Mouse (Mus musculus) T-helper 2 cell (primary cell): ENCODE measurements around the gene Pram1.
"Not testable (repeated sequence)": the region's sequence is repeated elsewhere in the genome, so short reads cannot be mapped to it uniquely, and the experiment has no call there.

Experiments used
- in situ Hi-C: fragments of 300-600 bp; cut with MboI, MseI; formaldehyde crosslinking; loops from one replicate; pipeline ENCODE4 v1.15.1; 2025; ENCODE audit warnings: high pct_unique_total_duplicates

The Pram1 gene

GRCm38 (mm10) chr17:33637516-33638276 lies at the start of gene Pram1:
Gene Pram1, plus strand, starts transcription at chr17:33638056.
- in situ Hi-C loops = no loop called here

GRCm38 (mm10) chr17:33597271-33597670 lies 40.6 kb upstream of the Pram1 start:
- in situ Hi-C loops = no loop called here

DNA sequence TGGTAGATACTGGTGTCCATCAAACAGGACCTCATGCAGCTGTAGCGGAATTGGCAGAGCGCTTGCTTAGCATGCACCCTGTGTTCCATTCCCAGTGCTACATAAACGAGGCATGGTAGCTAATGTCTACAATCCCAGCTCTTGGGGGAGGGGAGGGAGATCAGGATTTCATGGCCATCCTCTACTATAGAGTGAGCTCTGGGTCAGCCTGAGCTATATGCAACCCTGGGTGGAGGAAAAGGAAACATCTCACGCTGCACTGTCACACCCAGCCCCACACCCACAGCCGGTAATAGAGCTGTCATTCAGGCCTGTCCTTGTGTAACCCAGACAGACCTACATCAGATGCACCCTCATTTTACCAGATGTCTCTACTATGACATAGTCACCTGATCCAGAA lies 39.4 kb upstream of the Pram1 start:
- in situ Hi-C loops = no loop called here

- in situ Hi-C loops = no loop called here
Measured at GRCm38 (mm10) chr17:33599836-33600475, 37.9 kb upstream of the Pram1 start.

DNA sequence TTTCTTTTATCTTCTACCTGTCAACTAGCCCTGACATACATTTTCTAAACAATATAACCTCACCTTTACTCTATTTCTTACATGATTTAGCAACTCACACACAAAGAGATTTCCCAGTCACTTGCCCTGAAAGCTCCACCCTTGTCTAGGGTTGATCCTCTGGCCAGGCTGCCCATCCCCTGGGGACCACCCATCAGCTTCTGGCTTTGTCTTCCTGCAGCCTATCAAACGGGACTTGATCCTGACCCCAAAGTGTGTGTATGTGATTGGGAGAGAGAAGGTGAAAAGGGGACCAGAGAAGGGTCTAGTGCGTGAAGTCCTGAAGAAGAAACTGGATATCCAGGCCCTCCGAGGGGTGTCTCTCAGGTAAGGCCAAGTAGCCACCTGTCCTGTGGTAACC lies 37.0 kb upstream of the Pram1 start:
- in situ Hi-C loops = no loop called here

DNA sequence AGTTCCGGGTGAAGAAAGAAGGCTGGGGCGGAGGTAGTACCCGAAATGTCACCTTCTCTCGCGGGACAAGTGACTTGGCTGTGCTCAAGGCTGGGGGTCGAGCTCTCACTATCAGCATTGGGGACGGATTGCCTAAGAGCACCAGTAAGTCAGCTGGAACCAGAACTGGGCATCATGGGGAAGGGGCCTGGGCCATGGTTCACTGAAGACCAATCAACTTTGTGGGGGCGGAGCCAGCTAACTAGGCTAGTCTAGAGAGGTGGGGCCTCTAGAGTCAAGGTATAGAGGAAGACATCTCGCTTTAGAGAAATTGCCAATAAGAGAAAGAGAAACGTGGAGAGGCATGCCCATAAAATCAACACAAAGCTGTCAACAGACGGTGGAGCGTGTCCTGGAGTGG lies 35.9 kb upstream of the Pram1 start:
- in situ Hi-C loops = no loop called here

DNA sequence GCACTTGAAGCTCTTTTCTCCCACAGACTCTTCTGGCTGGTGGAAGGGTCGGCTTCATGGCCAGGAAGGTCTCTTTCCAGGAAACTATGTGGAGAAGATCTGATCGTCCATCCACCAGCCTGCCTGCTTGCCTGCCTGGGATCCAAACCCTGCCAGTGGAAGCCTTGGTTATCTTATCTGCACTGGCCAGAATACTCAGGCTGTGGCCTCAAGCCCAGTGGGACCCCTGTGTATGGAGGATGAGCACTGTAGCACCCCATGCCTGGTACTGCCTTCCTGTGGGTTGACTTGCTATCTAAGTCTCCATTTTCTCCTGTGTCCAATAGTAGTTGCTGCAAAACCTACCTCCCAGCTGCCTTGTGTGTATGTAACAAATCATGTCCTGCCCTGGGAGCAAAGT lies 30.6 kb upstream of the Pram1 start:
- in situ Hi-C loops = no loop called here

GRCm38 (mm10) chr17:33610548-33610947 lies 27.3 kb upstream of the Pram1 start:
- in situ Hi-C loops = no loop called here

GRCm38 (mm10) chr17:33613726-33614125 lies 24.1 kb upstream of the Pram1 start:
- in situ Hi-C loops = not testable (repeated sequence)

GRCm38 (mm10) chr17:33627281-33627680 lies 10.6 kb upstream of the Pram1 start:
- in situ Hi-C loops = no loop called here

- in situ Hi-C loops = no loop called here
Measured at GRCm38 (mm10) chr17:33628621-33629486, 9.0 kb upstream of the Pram1 start, which contains the start of gene Zfp414. Gene Zfp414, plus strand, starts transcription at chr17:33629090.

- in situ Hi-C loops = no loop called here
Measured at GRCm38 (mm10) chr17:33629487-33630125, 8.2 kb upstream of the Pram1 start.

DNA sequence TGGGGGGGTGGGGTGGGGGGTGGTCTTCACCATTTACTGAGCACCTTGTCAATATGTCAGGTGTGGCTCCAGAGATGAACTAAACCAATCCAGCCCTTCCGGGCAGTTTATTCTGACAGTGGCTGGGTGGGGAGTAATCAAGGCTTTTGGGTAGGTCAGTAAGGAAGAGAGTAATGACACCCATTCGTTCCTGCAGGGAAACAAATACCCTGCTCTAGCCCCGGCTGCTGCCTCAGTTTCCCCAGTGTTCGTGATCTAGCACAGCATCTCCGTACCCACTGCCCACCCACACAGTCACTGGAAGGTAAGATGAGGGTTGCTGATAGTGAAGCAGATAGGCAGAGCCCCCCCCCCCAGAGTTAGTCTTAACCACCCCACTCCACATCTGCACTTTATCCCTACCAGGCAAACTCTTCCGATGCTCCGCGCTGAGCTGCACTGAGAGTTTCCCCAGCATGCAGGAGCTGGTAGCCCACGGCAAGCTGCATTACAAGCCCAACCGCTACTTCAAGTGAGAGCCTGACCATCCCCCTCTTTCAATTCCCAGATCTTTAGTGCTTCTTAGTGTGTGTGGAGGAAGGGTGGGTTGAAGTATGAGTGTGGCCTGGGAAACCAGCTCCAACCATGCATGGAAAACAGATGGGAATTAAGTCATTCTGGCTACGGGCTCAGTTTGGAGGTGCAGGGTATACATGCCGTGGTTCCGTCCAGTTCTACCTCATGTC lies 7.5 kb upstream of the Pram1 start:
- in situ Hi-C loops = no loop called here

DNA sequence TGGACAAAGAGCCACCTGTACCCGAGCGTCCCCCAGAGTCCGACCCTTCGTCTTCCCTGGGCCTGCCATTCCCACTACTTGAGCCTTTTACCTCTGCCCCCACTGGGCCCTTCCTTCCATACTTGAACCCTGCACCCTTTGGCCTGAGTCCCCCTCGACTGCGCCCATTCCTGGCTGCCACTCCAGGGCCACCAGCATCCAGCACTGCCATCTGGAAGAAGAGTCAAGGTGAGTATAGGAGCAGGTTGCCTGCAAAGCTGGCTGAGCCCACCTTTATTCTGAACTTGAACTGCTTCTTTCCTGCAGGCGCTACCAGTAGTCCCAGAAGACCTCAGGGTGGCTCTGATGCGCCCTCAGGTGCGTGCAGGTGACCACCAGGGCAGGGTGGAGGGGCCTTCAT lies 6.6 kb upstream of the Pram1 start:
- in situ Hi-C loops = no loop called here

DNA sequence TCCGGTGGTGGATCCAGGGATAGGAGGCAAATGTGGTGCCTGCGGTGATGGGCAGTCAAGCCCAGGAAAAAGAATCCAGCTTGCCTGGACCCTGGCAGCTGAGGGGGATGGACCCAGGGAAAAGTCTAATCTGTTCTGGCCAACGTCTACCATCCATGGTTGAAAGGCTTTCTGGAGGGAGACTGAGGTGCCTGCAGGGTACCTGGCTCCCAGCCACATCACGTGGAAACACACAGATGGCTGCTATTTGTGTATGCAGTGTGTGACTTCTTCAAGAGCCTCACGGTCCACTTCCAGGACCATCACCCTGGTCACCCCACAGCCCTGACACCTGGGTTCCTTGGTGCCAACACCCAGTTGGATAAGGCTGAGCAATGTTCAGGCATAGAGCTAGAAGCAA lies 6.1 kb upstream of the Pram1 start:
- in situ Hi-C loops = no loop called here

- in situ Hi-C loops = no loop called here
Measured at GRCm38 (mm10) chr17:33637038-33637437, 818 bp upstream of the Pram1 start.

DNA sequence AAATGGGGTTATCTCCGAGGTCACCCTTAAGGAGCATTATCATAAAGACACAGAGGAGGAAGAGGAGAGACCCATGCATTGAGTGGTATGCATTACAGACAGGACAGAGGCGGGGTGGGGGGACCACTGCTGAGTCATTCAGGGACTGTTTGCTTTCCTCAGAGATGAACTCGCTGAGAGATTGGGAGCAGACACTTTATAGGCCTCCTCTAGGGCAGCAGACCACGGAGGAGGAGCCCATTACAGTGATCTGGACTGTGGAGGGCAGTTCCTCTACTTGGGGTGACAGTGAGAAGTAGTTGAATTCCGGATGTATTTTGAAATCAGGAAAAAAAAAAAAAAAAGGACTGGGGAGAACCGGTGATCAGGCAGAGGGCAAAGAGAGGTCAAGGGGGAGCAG lies 1.9 kb downstream of the Pram1 start:
- in situ Hi-C loops = no loop called here

GRCm38 (mm10) chr17:33644068-33644467 lies 6.2 kb downstream of the Pram1 start:
- in situ Hi-C loops = no loop called here

DNA sequence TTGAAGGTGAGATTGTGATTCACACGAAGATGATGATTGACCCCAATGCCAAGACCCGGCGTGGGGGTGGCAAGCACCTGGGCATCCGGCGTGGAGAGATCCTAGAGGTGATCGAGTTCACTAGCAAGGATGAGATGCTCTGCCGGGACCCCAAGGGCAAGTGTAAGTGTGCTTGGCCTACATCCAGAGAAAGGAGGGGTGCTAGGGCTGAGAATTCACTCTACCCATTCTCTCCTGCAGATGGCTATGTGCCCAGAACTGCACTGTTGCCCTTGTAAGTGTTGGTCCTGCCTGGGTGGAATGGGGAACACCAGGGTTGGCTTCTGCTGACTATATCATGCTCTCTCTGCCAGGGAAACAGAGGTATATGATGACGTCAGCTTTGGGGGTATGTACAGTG lies 7.2 kb downstream of the Pram1 start:
- in situ Hi-C loops = no loop called here

DNA sequence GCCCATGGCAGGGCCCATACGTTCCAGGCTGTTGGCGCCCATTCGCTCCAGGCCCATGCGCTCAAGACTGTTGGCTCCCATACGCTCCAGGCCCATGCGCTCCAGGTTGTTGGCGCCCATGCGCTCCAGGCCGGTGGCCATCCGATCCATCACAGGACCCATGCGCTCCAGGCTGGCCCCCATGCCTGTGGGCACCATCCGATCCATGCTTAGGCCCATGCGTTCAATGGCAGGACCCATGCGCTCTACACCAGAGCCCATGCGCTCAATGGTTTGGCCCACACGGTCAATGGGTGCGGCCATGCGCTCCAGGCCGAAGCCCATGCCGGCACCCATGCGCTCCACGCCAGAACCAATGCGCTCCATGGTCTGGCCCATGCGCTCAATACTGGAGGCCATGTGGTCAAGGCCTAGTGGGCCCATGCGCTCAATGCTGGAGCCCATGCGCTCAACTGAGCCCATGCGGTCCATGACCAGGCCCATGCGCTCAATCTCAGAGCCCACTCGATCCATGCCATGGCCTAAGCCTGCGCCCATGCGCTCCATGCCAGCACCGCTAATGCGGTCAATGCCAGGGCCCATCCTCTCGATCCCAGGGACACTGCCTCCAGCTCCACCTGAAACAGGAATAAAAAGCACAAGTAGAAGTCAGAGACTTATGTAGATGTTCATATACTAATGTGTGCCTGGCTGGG lies 12.1 kb downstream of the Pram1 start:
- in situ Hi-C loops = no loop called here

- in situ Hi-C loops = no loop called here
Measured at GRCm38 (mm10) chr17:33666813-33667212, 29.0 kb downstream of the Pram1 start.
